Mouse (Mus musculus): ENCODE data around the gene Nrl.

DNA sequence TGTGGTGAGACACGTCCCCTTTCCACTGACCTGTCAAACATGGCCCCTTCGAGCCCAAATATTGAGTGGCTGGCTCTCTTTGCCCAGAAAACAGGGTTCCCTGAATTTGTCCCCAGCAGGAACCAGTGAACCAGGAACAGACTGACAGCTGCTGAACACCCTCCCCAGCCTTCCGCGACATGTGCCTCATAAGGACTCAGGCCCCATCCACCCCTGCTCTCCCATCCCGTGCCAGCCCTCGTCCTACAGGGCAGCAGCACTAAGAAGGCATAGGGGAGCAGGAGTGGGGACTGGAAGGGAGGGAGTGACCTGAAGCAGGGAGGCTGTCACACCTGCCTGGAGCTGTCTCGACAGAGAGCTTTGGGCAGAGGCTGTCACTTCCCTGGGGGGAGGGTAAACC lies 17.0 kb downstream of the Nrl start:
- TF ChIP-seq CTCF (IDR thresholded peaks at IDR 0.05; ENCODE audit: low read depth, low read length), result no peak
- no peak for TF ChIP-seq POLR2A (IDR thresholded peaks at IDR 0.05; ENCODE audit: extremely low read depth, insufficient read depth, low read length)

Measured in liver, adult 2 months (tissue).